Mouse (Mus musculus) mouse trophoblast stem cell (cell line): ENCODE measurements around the gene Adgre5.

ENCODE experiments used
- in situ Hi-C, 2 experiments: fragments of 300-500 bp; cut with MseI, MboI; formaldehyde crosslinking; loops; 2 replicates in 1 of 2; 3 replicates in 1 of 2; pipeline ENCODE4 v1.15.1; 2025

Gene Adgre5

DNA sequence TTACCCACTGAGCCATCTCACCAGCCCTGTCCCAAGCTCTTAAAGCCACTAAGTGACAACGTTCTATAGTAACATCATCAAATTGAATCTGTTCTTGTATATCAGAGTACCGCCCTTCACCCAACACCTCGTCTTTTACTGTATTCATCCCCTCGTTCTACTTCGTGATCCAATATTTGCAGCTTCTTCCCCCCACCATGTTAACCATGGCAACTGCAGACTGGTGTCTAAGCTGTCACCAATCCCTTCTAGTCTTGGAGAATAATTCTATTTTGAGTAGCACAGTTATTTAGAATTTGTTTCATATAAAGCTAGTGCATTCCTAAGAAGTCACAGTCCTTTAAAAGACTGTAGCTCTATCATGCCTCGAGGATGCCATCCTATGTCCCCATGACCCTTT is 51.9 kb downstream of the Adgre5 start:
- in situ Hi-C loops: no loop called here

DNA sequence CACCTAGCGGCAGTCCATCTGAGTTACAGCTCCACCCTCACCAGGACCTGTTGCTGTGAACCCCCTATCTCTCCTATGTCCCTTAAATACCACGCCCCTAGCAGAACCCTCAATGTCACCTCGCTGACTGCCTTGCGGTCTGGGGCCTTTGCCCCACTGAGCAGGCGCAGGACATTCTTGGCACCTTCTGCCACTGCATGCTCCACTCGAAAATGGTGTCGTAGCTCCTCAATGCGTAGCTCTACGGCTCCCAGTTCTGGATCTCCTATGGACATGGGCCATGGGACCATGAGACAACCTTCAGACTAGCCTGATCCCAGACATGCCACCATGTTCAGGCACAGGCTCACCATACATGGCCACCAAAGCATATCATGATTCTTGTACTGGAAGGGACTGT is 56.6 kb downstream of the Adgre5 start:
- in situ Hi-C loops: no loop called here

DNA sequence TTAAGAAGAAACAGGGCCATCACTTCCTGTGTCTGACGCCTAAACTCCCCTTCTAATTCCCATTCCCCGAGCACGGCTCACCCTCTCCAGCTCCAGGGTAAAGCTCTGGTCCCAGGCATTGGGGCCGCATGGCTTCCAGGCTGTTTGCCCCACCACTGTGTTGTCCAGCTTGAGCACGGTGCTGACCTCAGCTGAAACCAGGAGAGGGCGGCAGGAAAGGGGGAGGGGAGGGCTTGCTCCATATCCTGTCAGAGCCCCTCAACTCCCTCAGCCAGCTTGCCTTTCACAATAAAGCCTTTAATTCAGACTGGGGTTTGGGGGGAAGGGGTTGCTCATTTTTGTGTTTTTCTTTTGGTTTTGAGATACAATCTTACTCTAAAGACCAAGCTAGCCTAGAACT is 60.0 kb downstream of the Adgre5 start:
- in situ Hi-C loops: no loop called here

DNA sequence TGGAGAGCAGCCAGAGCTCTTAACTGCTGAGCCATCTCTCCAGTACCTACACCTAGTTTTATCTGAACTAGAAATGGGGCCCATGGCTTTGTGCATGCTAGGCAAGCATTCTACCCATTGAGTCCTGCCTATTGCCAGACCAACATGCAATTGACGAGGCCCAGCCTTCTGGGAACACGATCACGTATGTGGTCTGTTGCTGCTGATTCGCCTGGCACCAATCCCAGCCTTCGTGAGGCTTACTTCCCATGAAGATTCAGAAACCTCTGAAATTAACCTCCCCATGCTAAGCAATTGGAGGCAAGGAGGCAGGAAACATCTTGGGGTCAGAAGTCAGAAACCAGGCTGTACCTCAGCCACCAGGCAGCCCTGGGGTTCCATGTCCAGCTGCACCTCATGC is 60.5 kb downstream of the Adgre5 start:
- in situ Hi-C loops: no loop called here

DNA sequence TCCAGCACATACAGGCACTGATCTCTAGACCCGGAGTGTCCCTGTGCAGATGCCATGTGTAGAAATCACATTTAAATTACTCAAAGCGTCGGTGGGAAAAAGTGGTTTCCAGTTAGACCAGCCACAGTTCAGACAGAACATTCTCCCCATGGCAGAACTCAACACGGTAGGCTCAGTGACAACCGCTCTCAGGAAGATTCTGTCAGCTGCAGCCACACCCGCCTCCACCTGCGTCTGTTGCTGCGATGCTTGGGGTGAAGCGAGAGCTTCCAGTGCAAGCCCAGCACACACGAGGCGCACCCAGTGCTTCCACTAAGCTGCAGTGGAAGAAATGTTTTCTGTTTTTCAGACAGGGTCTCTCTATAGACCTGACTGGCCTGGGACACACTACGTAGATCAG is 61.3 kb downstream of the Adgre5 start:
- in situ Hi-C loops: no loop called here

DNA sequence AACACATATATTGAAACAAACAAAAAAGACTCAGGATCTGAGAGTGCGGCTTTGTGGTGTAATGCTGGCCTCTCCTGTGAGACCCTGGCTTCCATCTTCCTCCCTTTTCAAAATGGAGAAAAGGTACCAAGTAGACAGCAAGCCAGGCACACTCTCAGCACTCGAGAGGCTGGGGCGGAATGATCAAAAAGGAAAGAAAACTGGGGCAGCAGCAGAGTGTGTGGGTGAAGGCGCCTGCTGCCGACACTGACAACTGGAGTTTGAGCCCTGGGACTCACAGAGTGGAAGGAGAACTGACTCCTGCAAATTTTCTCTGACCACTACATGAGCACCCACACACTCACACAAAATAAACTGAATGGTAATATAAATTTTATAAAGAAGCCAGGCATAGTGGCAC is 66.6 kb downstream of the Adgre5 start:
- in situ Hi-C loops: no loop called here
